Mouse (Mus musculus): ENCODE data around the gene Clip3. TPM values are rescaled to one million over a fixed set of nuclear protein-coding genes. Genes with fewer than 3 reads are reported as not detected.

The Clip3 gene
- polyA plus RNA-seq, 1 experiment = 52.2 TPM

DNA sequence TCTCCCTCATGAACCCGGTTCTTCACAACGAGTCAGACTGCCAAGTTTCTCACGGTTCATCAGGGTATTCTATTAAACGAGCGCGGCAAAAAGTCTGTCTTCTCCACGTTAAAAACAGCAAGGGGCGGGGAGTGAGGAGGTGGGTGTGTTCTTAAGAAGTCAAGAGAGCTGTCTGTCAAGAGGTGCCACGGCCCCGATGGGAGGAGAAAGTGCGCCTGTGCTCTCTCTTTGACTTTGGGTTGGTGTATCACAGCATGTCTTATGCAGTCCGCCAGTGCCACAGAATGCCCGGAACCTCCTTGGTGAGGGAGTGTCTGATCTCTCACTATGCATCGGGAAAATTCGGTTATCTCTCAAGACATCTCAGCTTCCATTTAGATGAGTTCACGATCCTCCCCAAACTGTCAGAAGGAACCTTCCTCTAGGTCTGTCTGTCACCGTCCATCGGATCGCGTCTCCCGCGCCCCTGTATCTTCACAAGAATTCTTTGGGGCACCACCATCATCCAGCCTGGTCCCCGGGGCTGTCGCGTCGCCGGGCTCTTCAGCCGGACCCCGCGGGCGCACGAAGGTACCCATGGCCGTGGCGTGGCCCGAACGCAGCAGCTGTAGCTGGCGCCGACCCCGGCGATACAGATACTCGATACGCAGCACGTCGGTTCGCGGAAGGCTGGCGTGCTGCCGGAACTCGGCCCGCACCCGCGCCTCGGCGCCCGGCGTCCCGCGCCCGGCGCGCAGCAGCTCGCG, 30.2 kb downstream of the Clip3 start, which contains the start of gene E130208F15Rik:
Gene E130208F15Rik, plus strand, starts transcription at position 202 of the 746 bp plus-strand sequence.
- Histone ChIP-seq H3K36me3 (ENCODE audit: control insufficient read depth, insufficient read depth, low read length, poor library complexity, severe bottlenecking) (no peaks in the 10 kb centered on the region), H3K27ac (ENCODE audit: insufficient read depth, low read length) (peak within 1 kb of the TSS; percentile 73), H3K27me3 (ENCODE audit: control insufficient read depth, insufficient read depth, low read length, poor library complexity, severe bottlenecking) (no peaks in the 10 kb centered on the region), H3K4me1 (ENCODE audit: control insufficient read depth, insufficient read depth, low read length) (no peaks in the 10 kb centered on the region), H3K4me3 (ENCODE audit: low read depth, low read length) (peak within 1 kb of the TSS; percentile 84), H3K9me3 (replicated peaks; ENCODE audit: control insufficient read depth, insufficient read depth, low read length, poor library complexity, severe bottlenecking) (no peaks in the 10 kb centered on the region), H3K9ac (ENCODE audit: low read depth, poor library complexity, severe bottlenecking) (peak within 1 kb of the TSS; percentile 77)
- TF ChIP-seq EP300 (IDR thresholded peaks at IDR 0.05; ENCODE audit: insufficient read depth, low read depth, low read length) (no peak), CTCF (IDR thresholded peaks at IDR 0.05; ENCODE audit: low read depth, low read length) (no peak), POLR2A (IDR thresholded peaks at IDR 0.05; ENCODE audit: insufficient read depth, low read length) (no peak)

DNA sequence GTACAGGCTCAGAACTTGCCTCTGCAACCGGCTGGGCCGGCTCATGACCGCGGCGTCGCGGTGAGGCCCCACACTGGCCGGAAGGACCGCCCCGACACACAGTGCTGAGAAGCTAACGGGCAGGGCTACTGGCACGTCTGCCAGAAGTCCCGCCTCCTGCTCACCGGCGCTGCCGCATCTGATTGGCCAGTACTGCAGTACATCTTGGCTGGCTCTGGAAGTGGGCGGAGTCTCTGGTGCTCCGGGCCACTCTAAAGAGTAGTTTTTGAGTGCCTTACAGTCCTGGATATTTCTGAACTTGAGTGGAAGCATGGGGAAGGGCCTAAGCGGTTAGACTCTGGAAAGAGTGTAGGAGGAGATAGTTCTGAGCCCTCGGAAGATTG, 30.7 kb downstream of the Clip3 start:
- Histone ChIP-seq H3K9ac (ENCODE audit: low read depth, poor library complexity, severe bottlenecking) (peak overlapping the region; percentile 77), H3K27ac (ENCODE audit: insufficient read depth, low read length) (peak overlapping the region; percentile 73), H3K4me3 (ENCODE audit: low read depth, low read length) (peak overlapping the region; percentile 84), H3K27me3 (ENCODE audit: control insufficient read depth, insufficient read depth, low read length, poor library complexity, severe bottlenecking) (no peaks in the 10 kb centered on the region), H3K36me3 (ENCODE audit: control insufficient read depth, insufficient read depth, low read length, poor library complexity, severe bottlenecking) (no peaks in the 10 kb centered on the region), H3K4me1 (ENCODE audit: control insufficient read depth, insufficient read depth, low read length) (no peaks in the 10 kb centered on the region), H3K9me3 (replicated peaks; ENCODE audit: control insufficient read depth, insufficient read depth, low read length, poor library complexity, severe bottlenecking) (no peaks in the 10 kb centered on the region)
- no peak for TF ChIP-seq EP300 (IDR thresholded peaks at IDR 0.05; ENCODE audit: insufficient read depth, low read depth, low read length)
- TF ChIP-seq POLR2A (IDR thresholded peaks at IDR 0.05; ENCODE audit: insufficient read depth, low read length) = peak; percentile 30

DNA sequence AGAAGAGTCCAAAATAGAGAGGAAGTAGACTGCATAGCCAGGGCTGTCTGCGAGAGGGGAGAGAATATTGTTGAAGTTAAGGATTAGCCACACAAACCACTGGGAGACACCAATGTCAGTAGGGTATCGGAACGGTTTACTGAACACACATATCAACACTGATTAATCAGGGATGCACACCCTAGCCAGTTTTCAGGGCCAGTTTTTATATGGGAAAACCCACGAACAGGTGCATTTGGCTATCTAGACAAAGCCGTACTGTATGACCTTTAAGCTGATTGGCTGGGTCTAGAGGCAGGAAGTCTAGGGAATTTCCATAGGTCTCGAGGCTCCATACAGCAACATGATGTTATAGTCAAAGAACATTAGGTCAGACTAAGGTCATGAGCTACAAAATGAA, 31.3 kb downstream of the Clip3 start:
- H3K27ac ChIP-seq (ENCODE audit: insufficient read depth, low read length) = peak overlapping the region; percentile 73
- H3K4me3 ChIP-seq (ENCODE audit: low read depth, low read length) = peak overlapping the region; percentile 84
- no peaks in the 10 kb centered on the region for H3K4me1 ChIP-seq (ENCODE audit: control insufficient read depth, insufficient read depth, low read length)
- no peaks in the 10 kb centered on the region for H3K36me3 ChIP-seq (ENCODE audit: control insufficient read depth, insufficient read depth, low read length, poor library complexity, severe bottlenecking)
- H3K27me3 ChIP-seq (ENCODE audit: control insufficient read depth, insufficient read depth, low read length, poor library complexity, severe bottlenecking) = no peaks in the 10 kb centered on the region
- no peaks in the 10 kb centered on the region for H3K9me3 ChIP-seq (replicated peaks; ENCODE audit: control insufficient read depth, insufficient read depth, low read length, poor library complexity, severe bottlenecking)
- no peak for TF ChIP-seq CTCF (IDR thresholded peaks at IDR 0.05; ENCODE audit: low read depth, low read length)
- peak overlapping the region; percentile 77 for H3K9ac ChIP-seq (ENCODE audit: low read depth, poor library complexity, severe bottlenecking)

DNA sequence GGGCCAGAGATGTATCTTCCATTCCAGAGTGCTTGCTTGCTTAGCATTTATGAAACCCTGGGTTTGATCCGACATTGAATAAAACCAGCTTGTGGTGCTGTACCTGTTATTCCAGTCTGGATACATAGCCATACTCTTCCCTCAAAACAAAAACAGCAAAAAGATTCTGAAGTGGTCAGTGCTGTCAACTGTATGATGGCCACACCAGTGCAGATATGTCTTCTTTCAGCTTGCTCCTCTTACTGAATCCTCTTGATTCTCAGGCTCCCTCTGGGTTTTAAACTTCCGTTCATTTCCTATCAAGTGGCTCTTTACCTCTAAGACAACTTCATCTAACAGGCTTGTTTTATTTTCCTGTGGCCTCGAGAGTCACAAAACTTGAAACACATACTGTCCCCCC, 32.3 kb downstream of the Clip3 start, which contains the start of gene Sdhaf1:
Gene Sdhaf1, minus strand, starts transcription at position 101 of the 400 bp plus-strand sequence.
- H3K27ac ChIP-seq (ENCODE audit: insufficient read depth, low read length) = peak within 1 kb of the TSS; percentile 73
- H3K36me3 ChIP-seq (ENCODE audit: control insufficient read depth, insufficient read depth, low read length, poor library complexity, severe bottlenecking) = no peaks in the 10 kb centered on the region
- no peaks in the 10 kb centered on the region for H3K27me3 ChIP-seq (ENCODE audit: control insufficient read depth, insufficient read depth, low read length, poor library complexity, severe bottlenecking)
- H3K9me3 ChIP-seq (replicated peaks; ENCODE audit: control insufficient read depth, insufficient read depth, low read length, poor library complexity, severe bottlenecking) = no peaks in the 10 kb centered on the region
- peak within 1 kb of the TSS; percentile 77 for H3K9ac ChIP-seq (ENCODE audit: low read depth, poor library complexity, severe bottlenecking)
- no peaks in the 10 kb centered on the region for H3K4me1 ChIP-seq (ENCODE audit: control insufficient read depth, insufficient read depth, low read length)
- TF ChIP-seq POLR2A (IDR thresholded peaks at IDR 0.05; ENCODE audit: insufficient read depth, low read length) (no peak), EP300 (IDR thresholded peaks at IDR 0.05; ENCODE audit: insufficient read depth, low read depth, low read length) (no peak), CTCF (IDR thresholded peaks at IDR 0.05; ENCODE audit: low read depth, low read length) (no peak)
- H3K4me3 ChIP-seq (ENCODE audit: low read depth, low read length) = peak within 1 kb of the TSS; percentile 84

DNA sequence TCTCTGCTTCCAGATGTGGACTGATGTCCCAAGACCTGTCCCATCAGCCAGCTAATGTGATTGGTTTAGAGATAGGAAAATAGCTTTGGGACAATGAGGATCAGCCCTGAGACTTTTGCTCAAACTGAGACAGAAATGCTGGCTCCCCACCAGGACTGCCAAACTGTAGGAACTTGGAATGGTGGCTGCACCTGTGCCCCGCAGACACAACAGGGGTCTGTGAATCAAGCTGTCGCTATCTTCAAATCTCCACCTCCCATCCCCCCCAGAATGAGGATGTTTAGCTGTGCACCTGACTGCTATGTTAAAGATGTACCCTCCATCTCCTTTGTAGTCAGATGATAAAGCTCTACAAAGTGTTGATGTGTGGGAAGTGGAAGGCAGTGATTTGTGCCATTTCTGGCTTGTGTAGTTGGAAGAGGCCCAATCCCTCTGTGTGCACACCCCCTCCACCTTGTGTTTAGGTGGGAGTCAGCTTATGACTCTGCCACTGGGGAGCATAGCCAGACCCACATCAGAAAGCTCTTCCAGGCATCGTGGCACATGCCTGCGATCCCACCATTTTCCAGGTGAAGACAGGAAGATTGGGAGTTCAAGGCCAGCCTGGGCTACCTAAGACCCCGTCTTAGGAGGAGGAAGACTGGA, 32.9 kb downstream of the Clip3 start:
- TF ChIP-seq EP300 (IDR thresholded peaks at IDR 0.05; ENCODE audit: insufficient read depth, low read depth, low read length) (no peak), POLR2A (IDR thresholded peaks at IDR 0.05; ENCODE audit: insufficient read depth, low read length) (no peak), CTCF (IDR thresholded peaks at IDR 0.05; ENCODE audit: low read depth, low read length) (no peak)
- Histone ChIP-seq H3K9ac (ENCODE audit: low read depth, poor library complexity, severe bottlenecking) (no peak overlapping the region), H3K9me3 (replicated peaks; ENCODE audit: control insufficient read depth, insufficient read depth, low read length, poor library complexity, severe bottlenecking) (no peaks in the 10 kb centered on the region), H3K27ac (ENCODE audit: insufficient read depth, low read length) (no peak overlapping the region), H3K4me1 (ENCODE audit: control insufficient read depth, insufficient read depth, low read length) (no peaks in the 10 kb centered on the region), H3K27me3 (ENCODE audit: control insufficient read depth, insufficient read depth, low read length, poor library complexity, severe bottlenecking) (no peaks in the 10 kb centered on the region), H3K4me3 (ENCODE audit: low read depth, low read length) (no peak overlapping the region), H3K36me3 (ENCODE audit: control insufficient read depth, insufficient read depth, low read length, poor library complexity, severe bottlenecking) (no peaks in the 10 kb centered on the region)

DNA sequence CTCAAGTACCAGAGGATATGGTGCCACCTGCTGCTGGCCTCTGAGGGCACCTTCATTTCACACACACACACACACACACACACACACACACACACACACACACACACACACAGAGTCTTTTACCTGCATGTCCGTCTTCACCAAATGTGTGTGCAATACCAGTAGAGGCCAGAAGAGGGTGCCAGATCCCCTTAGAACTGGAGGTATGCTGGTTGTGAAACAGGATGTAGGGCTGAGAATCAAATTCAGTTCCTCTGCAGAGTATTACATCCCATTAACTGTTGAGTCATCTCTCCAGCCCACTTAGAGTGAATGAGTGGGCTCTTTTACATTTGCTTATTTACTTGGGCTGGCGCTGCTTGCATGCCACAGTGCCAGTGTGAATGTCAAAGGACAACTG, 33.8 kb downstream of the Clip3 start:
- H3K9me3 ChIP-seq (replicated peaks; ENCODE audit: control insufficient read depth, insufficient read depth, low read length, poor library complexity, severe bottlenecking) = no peaks in the 10 kb centered on the region
- H3K27me3 ChIP-seq (ENCODE audit: control insufficient read depth, insufficient read depth, low read length, poor library complexity, severe bottlenecking) = no peaks in the 10 kb centered on the region
- no peak overlapping the region for H3K4me3 ChIP-seq (ENCODE audit: low read depth, low read length)
- no peaks in the 10 kb centered on the region for H3K36me3 ChIP-seq (ENCODE audit: control insufficient read depth, insufficient read depth, low read length, poor library complexity, severe bottlenecking)
- H3K4me1 ChIP-seq (ENCODE audit: control insufficient read depth, insufficient read depth, low read length) = no peaks in the 10 kb centered on the region
- TF ChIP-seq CTCF (IDR thresholded peaks at IDR 0.05; ENCODE audit: low read depth, low read length) (peak; percentile 34), EP300 (IDR thresholded peaks at IDR 0.05; ENCODE audit: insufficient read depth, low read depth, low read length) (no peak)
- no peak overlapping the region for H3K27ac ChIP-seq (ENCODE audit: insufficient read depth, low read length)
- H3K9ac ChIP-seq (ENCODE audit: low read depth, poor library complexity, severe bottlenecking) = no peak overlapping the region

Measured in ES-Bruce4 (cell line).